Mouse (Mus musculus): ENCODE data around the gene Capn12. TPM values are rescaled to one million over a fixed set of nuclear protein-coding genes. Genes with fewer than 3 reads are reported as not detected.

The Capn12 gene
- polyA plus RNA-seq, 1 experiment from 2014 or later: 0.23 TPM

GRCm38 (mm10) chr7:28936787-28937186 lies 55.6 kb downstream of the Capn12 start:
- peaks cover 31% of the 10 kb centered on the region for H3K4me1 ChIP-seq (replicated peaks; ENCODE audit: control insufficient read depth, insufficient read depth, low read length)
- H3K4me3 ChIP-seq (ENCODE audit: low read depth, low read length): no peak overlapping the region
- H3K9ac ChIP-seq (ENCODE audit: low read length): no peak overlapping the region
- DNase-seq (ENCODE audit: low spot score) (no peak), ATAC-seq (replicated peaks; ENCODE audit: low FRiP score, low TSS enrichment, low read depth) (no peak)
- H3K36me3 ChIP-seq (ENCODE audit: control insufficient read depth, insufficient read depth, low read length): peaks cover 20% of the 10 kb centered on the region; the same call in 1 of the 2 replicates
- no peaks in the 10 kb centered on the region for H3K9me3 ChIP-seq (ENCODE audit: control insufficient read depth, low read length)
- WGBS: 48% methylated on average over 4 of the region's 4 CpGs
- H3K4me2 ChIP-seq (ENCODE audit: low read length): no peak overlapping the region
- 0 out of 2 replicates have a peak overlapping the region, but pooled peaks have one; percentile 14 for H3K27ac ChIP-seq (ENCODE audit: low read depth)
- no peaks in the 10 kb centered on the region for H3K27me3 ChIP-seq (replicated peaks; ENCODE audit: control insufficient read depth, insufficient read depth, low read length)

GRCm38 (mm10) chr7:28938654-28939053 lies 57.4 kb downstream of the Capn12 start:
- DNase-seq (ENCODE audit: low spot score) (no peak), ATAC-seq (replicated peaks; ENCODE audit: low FRiP score, low TSS enrichment, low read depth) (no peak)
- Histone ChIP-seq H3K9ac (ENCODE audit: low read length) (no peak overlapping the region), H3K4me3 (ENCODE audit: low read depth, low read length) (no peak overlapping the region), H3K4me2 (ENCODE audit: low read length) (no peak overlapping the region), H3K36me3 (ENCODE audit: control insufficient read depth, insufficient read depth, low read length) (peaks cover 23% of the 10 kb centered on the region; the same call in 1 of the 2 replicates), H3K27ac (ENCODE audit: low read depth) (no peak overlapping the region), H3K4me1 (replicated peaks; ENCODE audit: control insufficient read depth, insufficient read depth, low read length) (peaks cover 44% of the 10 kb centered on the region), H3K9me3 (ENCODE audit: control insufficient read depth, low read length) (no peaks in the 10 kb centered on the region), H3K27me3 (replicated peaks; ENCODE audit: control insufficient read depth, insufficient read depth, low read length) (no peaks in the 10 kb centered on the region)
- WGBS: 79% methylated on average over 4 of the region's 4 CpGs

GRCm38 (mm10) chr7:28939418-28940183 lies 58.4 kb downstream of the Capn12 start:
- 73% methylated on average over 7 of the region's 7 CpGs for WGBS
- Histone ChIP-seq H3K36me3 (ENCODE audit: control insufficient read depth, insufficient read depth, low read length) (peaks cover 16% of the 10 kb centered on the region; the same call in 1 of the 2 replicates), H3K27ac (ENCODE audit: low read depth) (no peak overlapping the region; the same call in 1 of the 2 replicates), H3K4me3 (ENCODE audit: low read depth, low read length) (no peak overlapping the region), H3K27me3 (replicated peaks; ENCODE audit: control insufficient read depth, insufficient read depth, low read length) (no peaks in the 10 kb centered on the region), H3K4me2 (ENCODE audit: low read length) (no peak overlapping the region), H3K4me1 (replicated peaks; ENCODE audit: control insufficient read depth, insufficient read depth, low read length) (peaks cover 52% of the 10 kb centered on the region), H3K9me3 (ENCODE audit: control insufficient read depth, low read length) (no peaks in the 10 kb centered on the region), H3K9ac (ENCODE audit: low read length) (no peak overlapping the region)
- ATAC-seq (replicated peaks; ENCODE audit: low FRiP score, low TSS enrichment, low read depth) (no peak), DNase-seq (ENCODE audit: low spot score) (no peak)

GRCm38 (mm10) chr7:28941129-28941528 lies 59.9 kb downstream of the Capn12 start:
- ATAC-seq (replicated peaks; ENCODE audit: low FRiP score, low TSS enrichment, low read depth) (no peak), DNase-seq (ENCODE audit: low spot score) (no peak)
- peaks cover 67% of the 10 kb centered on the region for H3K4me1 ChIP-seq (replicated peaks; ENCODE audit: control insufficient read depth, insufficient read depth, low read length)
- no peak overlapping the region for H3K9ac ChIP-seq (ENCODE audit: low read length)
- H3K9me3 ChIP-seq (ENCODE audit: control insufficient read depth, low read length): no peaks in the 10 kb centered on the region
- peak overlapping the region; percentile 71 for H3K27ac ChIP-seq (ENCODE audit: low read depth)
- 66% methylated on average over 4 of the region's 4 CpGs for WGBS
- no peak overlapping the region for H3K4me3 ChIP-seq (ENCODE audit: low read depth, low read length)
- no peaks in the 10 kb centered on the region for H3K27me3 ChIP-seq (replicated peaks; ENCODE audit: control insufficient read depth, insufficient read depth, low read length)
- peaks cover 12% of the 10 kb centered on the region; the same call in 1 of the 2 replicates for H3K36me3 ChIP-seq (ENCODE audit: control insufficient read depth, insufficient read depth, low read length)
- H3K4me2 ChIP-seq (ENCODE audit: low read length): no peak overlapping the region

- Histone ChIP-seq H3K4me1 (replicated peaks; ENCODE audit: control insufficient read depth, insufficient read depth, low read length) (peaks cover 68% of the 10 kb centered on the region), H3K9me3 (ENCODE audit: control insufficient read depth, low read length) (no peaks in the 10 kb centered on the region), H3K36me3 (ENCODE audit: control insufficient read depth, insufficient read depth, low read length) (0 out of 2 replicates have a peak, but pooled peaks cover 8% of the 10 kb centered on the region), H3K4me3 (ENCODE audit: low read depth, low read length) (no peak overlapping the region), H3K27me3 (replicated peaks; ENCODE audit: control insufficient read depth, insufficient read depth, low read length) (no peaks in the 10 kb centered on the region), H3K27ac (ENCODE audit: low read depth) (peak overlapping the region; percentile 71), H3K4me2 (ENCODE audit: low read length) (no peak overlapping the region), H3K9ac (ENCODE audit: low read length) (no peak overlapping the region)
- DNase-seq (ENCODE audit: low spot score): no peak
- WGBS: 53% methylated on average over 4 of the region's 4 CpGs
- no peak for ATAC-seq (replicated peaks; ENCODE audit: low FRiP score, low TSS enrichment, low read depth)
Measured at GRCm38 (mm10) chr7:28941542-28941941, 60.3 kb downstream of the Capn12 start.

Other genes with a start within 250 kb of the Capn12 start
- gene Fbxo27, start 188.6 kb upstream of the Capn12 start, polyA plus RNA-seq (2014; fragmentation: Nextera tagmentation; extraction: Ambion mirVana): 2.8 and 3.8 TPM in 2 replicates
- 6.2 and 7.6 TPM in 2 replicates for gene Fbxo17, start 164.6 kb upstream of the Capn12 start, polyA plus RNA-seq (2014; fragmentation: Nextera tagmentation; extraction: Ambion mirVana)
- gene Mrps12, start 139.6 kb upstream of the Capn12 start, polyA plus RNA-seq (2014; fragmentation: Nextera tagmentation; extraction: Ambion mirVana): 152 and 157 TPM in 2 replicates
- 27.1 and 30.2 TPM in 2 replicates for gene Sars2, start 139.4 kb upstream of the Capn12 start, polyA plus RNA-seq (2014; fragmentation: Nextera tagmentation; extraction: Ambion mirVana)
- gene Ccer2, start 125.2 kb upstream of the Capn12 start, polyA plus RNA-seq (2014; fragmentation: Nextera tagmentation; extraction: Ambion mirVana): not detected in 2 replicates
- gene Sirt2, start 114.7 kb upstream of the Capn12 start, polyA plus RNA-seq (2014; fragmentation: Nextera tagmentation; extraction: Ambion mirVana): 56.8 and 60.1 TPM in 2 replicates
- 38.7 and 41.8 TPM in 2 replicates for gene Nfkbib, start 113.9 kb upstream of the Capn12 start, polyA plus RNA-seq (2014; fragmentation: Nextera tagmentation; extraction: Ambion mirVana)
- gene Rinl, start 92.5 kb upstream of the Capn12 start, polyA plus RNA-seq (2014; fragmentation: Nextera tagmentation; extraction: Ambion mirVana): 3.5 and 4.3 TPM in 2 replicates
- 232 and 241 TPM in 2 replicates for gene Hnrnpl, start 72.9 kb upstream of the Capn12 start, polyA plus RNA-seq (2014; fragmentation: Nextera tagmentation; extraction: Ambion mirVana)
- gene Ech1, start 56.2 kb upstream of the Capn12 start, polyA plus RNA-seq (2014; fragmentation: Nextera tagmentation; extraction: Ambion mirVana): 188 and 194 TPM in 2 replicates
- 604 and 737 TPM in 2 replicates for gene Lgals4, start 47.6 kb upstream of the Capn12 start, polyA plus RNA-seq (2014; fragmentation: Nextera tagmentation; extraction: Ambion mirVana)
- gene Lgals7, start 17.6 kb upstream of the Capn12 start, polyA plus RNA-seq (2014; fragmentation: Nextera tagmentation; extraction: Ambion mirVana): 0.42 and 0.58 TPM in 2 replicates
- gene Actn4, start 80.9 kb downstream of the Capn12 start, polyA plus RNA-seq (2014; fragmentation: Nextera tagmentation; extraction: Ambion mirVana): 298 and 300 TPM in 2 replicates
- gene Eif3k, start 100.4 kb downstream of the Capn12 start, polyA plus RNA-seq (2014; fragmentation: Nextera tagmentation; extraction: Ambion mirVana): 444 and 452 TPM in 2 replicates
- 10.0 and 11.6 TPM in 2 replicates for gene Map4k1, start 100.6 kb downstream of the Capn12 start, polyA plus RNA-seq (2014; fragmentation: Nextera tagmentation; extraction: Ambion mirVana)
- 0.70 and 0.80 TPM in 2 replicates for gene Ryr1, start 243.8 kb downstream of the Capn12 start, polyA plus RNA-seq (2014; fragmentation: Nextera tagmentation; extraction: Ambion mirVana)

Measured in intestine, embryonic 14.5 days (tissue).